Mouse (Mus musculus) thymus, adult 2 months (tissue): ENCODE data around the gene Keap1. TPM values are rescaled to one million over a fixed set of nuclear protein-coding genes. Genes with fewer than 3 reads are reported as not detected.
"Not testable (repeated sequence)": the region's sequence is repeated elsewhere in the genome, so short reads cannot be mapped to it uniquely, and the experiment has no call there.

ENCODE experiments used
- DNase-seq: peaks from one replicate; pipeline ENCODE4 v3.0.0; 2021
- H3K27ac ChIP-seq: fragments of 200-500 bp; 2 replicates; pipeline ENCODE4 v1.5.1; 2012; ENCODE audit warnings: low read length, control low read depth; ENCODE audit not compliant: control insufficient read depth, insufficient read depth
- H3K27me3 ChIP-seq: fragments of 200-500 bp; 2 replicates; pipeline ENCODE4 v1.6.1; 2012; ENCODE audit warnings: mild to moderate bottlenecking, low read length, moderate library complexity, mixed read lengths; ENCODE audit not compliant: control insufficient read depth, insufficient read depth
- H3K36me3 ChIP-seq: fragments of 200-500 bp; 2 replicates; pipeline ENCODE4 v1.6.1; 2012; ENCODE audit warnings: mild to moderate bottlenecking, low read length, moderate library complexity; ENCODE audit not compliant: control insufficient read depth, insufficient read depth
- H3K4me1 ChIP-seq: fragments of 200-500 bp; replicated peaks from 2 replicates; pipeline ENCODE4 v1.6.1; 2012; ENCODE audit warnings: low read length; ENCODE audit not compliant: control insufficient read depth, insufficient read depth
- H3K4me3 ChIP-seq: fragments of 200-500 bp; 2 replicates; pipeline ENCODE4 v1.5.1; 2012; ENCODE audit warnings: mild to moderate bottlenecking, low read length, control low read depth, moderate library complexity; ENCODE audit not compliant: control insufficient read depth, insufficient read depth
- CTCF ChIP-seq: fragments of 200-500 bp; IDR thresholded peaks from 2 replicates; pipeline ENCODE4 v1.5.1; 2012; ENCODE audit warnings: mild to moderate bottlenecking, control low read depth, low read length, moderate library complexity, borderline replicate concordance; ENCODE audit not compliant: control insufficient read depth, poor library complexity, insufficient read depth; ENCODE audit errors: extremely low read depth
- POLR2A ChIP-seq: fragments of 200-500 bp; IDR thresholded peaks from 2 replicates; pipeline ENCODE4 v1.6.1; 2012; ENCODE audit warnings: mild to moderate bottlenecking, low read length, control low read depth, moderate library complexity; ENCODE audit not compliant: control insufficient read depth, poor library complexity, insufficient read depth; ENCODE audit errors: extremely low read depth
- WGBS: fragments of 180-500 bp; shearing (Covaris S2); methylation state at CpG from one replicate; pipeline ENCODE4 v1.1.7; 2018; 5-methylcytosine and 5-hydroxymethylcytosine counted together
- polyA plus RNA-seq: library from polyadenylated mRNA; depleted of rRNA; stranded (reverse); fragments of >200 nt; gene quantifications from 2 replicates; pipeline ENCODE4 v1.2.3, GENCODE M21; 2012

The Keap1 gene
- polyA plus RNA-seq, 1 experiment: 115 TPM

- TF ChIP-seq POLR2A (no peak), CTCF (no peak)
- H3K27ac ChIP-seq: no peak overlapping the region
Observed at GRCm38 (mm10) chr9:21204156-21204527, 35.0 kb downstream of the Keap1 start.

GRCm38 (mm10) chr9:21198960-21199359, 40.2 kb downstream of the Keap1 start:
- no peak for TF ChIP-seq CTCF
- TF ChIP-seq POLR2A: no peak
- no peak overlapping the region for H3K27ac ChIP-seq
- H3K36me3 ChIP-seq: no peaks in the 10 kb centered on the region
- 92% methylated on average over 3 of the region's 3 CpGs for WGBS
- no peak overlapping the region for H3K4me3 ChIP-seq
- peaks cover 7% of the 10 kb centered on the region for H3K4me1 ChIP-seq
- H3K27me3 ChIP-seq: no peaks in the 10 kb centered on the region
- DNase-seq: no peak

More at GRCm38 (mm10) chr9:21204156-21204527, 35.0 kb downstream of the Keap1 start:
- H3K36me3 ChIP-seq: no peaks in the 10 kb centered on the region
- no peaks in the 10 kb centered on the region for H3K4me1 ChIP-seq
- H3K4me3 ChIP-seq: no peak overlapping the region
- no peak for DNase-seq
- WGBS: 90% methylated on average over 8 of the region's 8 CpGs
- H3K27me3 ChIP-seq: no peaks in the 10 kb centered on the region

GRCm38 (mm10) chr9:21197981-21198380, 41.2 kb downstream of the Keap1 start:
- WGBS: 95% methylated on average over 4 of the region's 4 CpGs
- H3K4me1 ChIP-seq: peaks cover 7% of the 10 kb centered on the region
- no peak for DNase-seq
- no peaks in the 10 kb centered on the region for H3K36me3 ChIP-seq
- H3K27me3 ChIP-seq: no peaks in the 10 kb centered on the region
- TF ChIP-seq POLR2A: no peak
- no peak for TF ChIP-seq CTCF
- no peak overlapping the region for H3K27ac ChIP-seq
- H3K4me3 ChIP-seq: no peak overlapping the region

- 69% methylated on average over 19 of the region's 19 CpGs for WGBS
- Histone ChIP-seq H3K27ac (no peak overlapping the region), H3K4me1 (peaks cover 7% of the 10 kb centered on the region), H3K36me3 (no peaks in the 10 kb centered on the region), H3K27me3 (no peaks in the 10 kb centered on the region), H3K4me3 (no peak overlapping the region)
- no peak for DNase-seq
- TF ChIP-seq POLR2A (no peak), CTCF (no peak)
Observed at GRCm38 (mm10) chr9:21196521-21197433, 42.4 kb downstream of the Keap1 start.

GRCm38 (mm10) chr9:21195736-21196505, 43.2 kb downstream of the Keap1 start:
- not testable (repeated sequence) for H3K27ac ChIP-seq, H3K27me3 ChIP-seq, H3K36me3 ChIP-seq, DNase-seq, H3K4me1 ChIP-seq, H3K4me3 ChIP-seq
- 56% methylated on average over 7 of the region's 7 CpGs for WGBS

GRCm38 (mm10) chr9:21194787-21195493, 44.2 kb downstream of the Keap1 start:
- 85% methylated on average over 4 of the region's 4 CpGs for WGBS
- DNase-seq: no peak
- no peak for TF ChIP-seq CTCF
- no peaks in the 10 kb centered on the region for H3K27me3 ChIP-seq
- H3K4me3 ChIP-seq: no peak overlapping the region
- no peak overlapping the region for H3K27ac ChIP-seq
- H3K36me3 ChIP-seq: no peaks in the 10 kb centered on the region
- H3K4me1 ChIP-seq: peaks cover 7% of the 10 kb centered on the region
